Mouse (Mus musculus) right cerebral cortex, postnatal 10 days (tissue): ENCODE measurements around the gene Pparg.

Experiments used
- DNase-seq, 2 experiments: peaks; one replicate each; pipeline ENCODE4 v3.0.0; 2021; ENCODE audit warnings: low spot score in 2 of 2

Gene Pparg

DNA sequence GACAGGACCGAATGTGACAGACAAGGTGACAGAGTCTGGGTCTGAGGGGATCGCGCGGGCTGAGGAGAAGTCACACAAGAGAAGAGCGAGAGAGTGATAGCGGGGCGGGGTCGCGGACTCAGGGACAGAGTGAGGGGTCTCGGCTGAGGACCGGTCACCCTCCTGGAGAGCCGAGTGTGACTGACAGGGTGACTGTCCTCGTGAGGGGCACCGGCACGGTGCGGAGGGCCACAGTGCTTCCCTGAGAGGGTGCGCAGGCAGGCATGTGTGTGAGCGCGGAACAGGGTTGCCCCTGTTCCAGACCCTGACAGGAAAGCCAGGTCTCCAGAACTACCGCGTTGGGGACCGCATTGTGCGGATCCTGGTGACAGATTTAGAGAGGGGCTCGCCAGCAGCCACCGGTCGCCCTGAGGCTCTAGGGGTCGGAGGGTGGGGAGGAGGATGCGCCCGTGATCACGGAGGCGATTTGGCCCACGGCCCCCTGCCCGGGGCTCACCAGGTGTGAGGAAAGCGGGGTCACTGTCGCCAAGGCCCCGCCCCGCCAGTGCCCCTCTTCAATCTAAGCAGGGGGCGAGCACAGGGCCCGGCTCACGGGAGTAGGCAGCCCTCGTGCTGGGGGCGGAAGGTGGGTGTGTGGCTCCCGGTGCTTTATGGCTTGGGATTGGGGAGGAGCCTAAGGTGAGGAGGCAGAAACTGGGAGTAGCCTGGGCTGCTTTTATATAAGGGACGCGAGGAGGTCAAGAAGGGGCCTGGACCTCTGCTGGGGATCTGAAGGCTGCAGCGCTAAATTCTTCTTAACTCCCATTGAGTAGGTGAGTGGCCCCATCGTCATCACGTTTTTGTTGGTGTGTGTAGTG lies 1.1 kb downstream of the Pparg start:
- DNase-seq: peak; percentile 23 to 24

DNA sequence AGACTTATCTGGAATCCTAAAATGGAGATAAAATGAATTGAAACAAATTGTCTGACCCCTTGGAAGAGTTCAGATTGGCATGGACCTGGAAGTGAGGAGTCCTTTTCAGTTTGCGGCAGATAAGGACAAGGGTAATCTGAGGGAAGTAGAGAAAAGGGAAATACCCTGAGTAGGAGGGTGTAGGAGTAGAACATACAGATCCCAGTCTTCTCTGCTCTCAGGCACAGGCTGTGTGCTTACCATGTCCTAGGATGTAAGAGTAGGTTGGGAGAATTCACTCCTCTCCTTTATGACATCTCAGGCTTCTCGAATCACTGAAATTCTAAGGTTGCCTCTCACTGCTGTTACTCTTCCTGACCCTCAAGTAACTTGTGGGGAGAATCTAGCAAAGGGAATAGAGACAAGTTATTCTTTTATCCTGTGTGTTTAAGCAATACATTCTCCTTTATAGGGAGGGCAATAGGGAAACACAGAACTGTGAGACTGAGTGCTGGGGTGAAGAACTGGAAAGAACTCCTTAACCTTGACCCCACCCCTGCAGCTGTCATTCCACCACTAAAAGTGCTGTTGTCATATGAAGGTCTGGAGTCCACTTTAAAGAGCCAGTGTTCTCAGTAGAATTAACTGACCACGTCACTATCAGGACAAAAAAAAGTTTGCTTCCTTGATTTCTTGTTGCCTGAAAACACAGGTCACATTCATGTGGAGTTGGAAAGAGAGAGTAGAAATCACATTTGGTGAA lies 6.3 kb downstream of the Pparg start:
- no peak for DNase-seq

DNA sequence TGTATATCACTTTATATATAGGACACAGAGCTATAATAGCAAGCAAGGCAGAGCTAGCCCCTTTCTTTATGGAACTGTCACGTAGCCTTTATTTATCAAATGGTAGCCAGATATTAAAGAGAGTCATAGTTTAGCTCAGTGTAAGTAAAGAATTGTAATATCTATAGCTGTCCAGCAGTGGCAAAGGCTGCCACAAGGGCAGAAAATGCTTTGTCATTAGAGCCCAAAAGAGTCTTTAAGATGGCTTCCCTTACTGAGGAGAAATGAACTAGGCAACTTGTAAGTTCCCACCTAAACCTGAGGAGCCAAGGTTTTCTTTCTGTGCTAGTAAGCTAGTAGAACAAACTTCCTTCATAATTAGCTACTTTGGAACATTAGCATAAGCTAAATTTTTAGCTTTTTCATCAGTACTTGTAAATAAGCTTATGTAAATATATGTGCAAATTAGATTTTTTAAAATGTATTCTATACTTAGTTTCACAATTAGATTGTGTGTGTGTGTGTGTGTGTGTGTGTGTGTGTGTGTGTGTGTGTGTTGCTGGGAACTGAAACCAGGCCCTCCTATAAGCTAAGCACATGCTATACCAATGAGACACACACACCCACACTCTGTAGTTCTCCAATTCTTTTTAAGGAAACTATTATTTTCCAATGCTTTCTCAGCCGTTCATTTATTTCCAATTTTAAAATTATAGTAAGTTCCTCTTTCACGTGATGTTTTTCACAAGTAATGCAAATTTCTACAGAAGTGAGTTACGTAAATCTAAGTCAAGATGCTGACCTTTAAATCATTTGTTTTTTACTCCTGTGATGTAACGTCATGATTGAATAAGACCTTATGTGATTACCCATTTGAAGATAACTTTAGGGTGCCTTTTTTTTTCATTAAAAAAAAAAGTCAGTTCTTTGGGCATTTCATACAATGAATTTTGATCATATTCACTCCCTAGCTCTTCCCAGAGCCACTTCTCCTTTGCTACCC lies 14.4 kb downstream of the Pparg start:
- DNase-seq: no peak

DNA sequence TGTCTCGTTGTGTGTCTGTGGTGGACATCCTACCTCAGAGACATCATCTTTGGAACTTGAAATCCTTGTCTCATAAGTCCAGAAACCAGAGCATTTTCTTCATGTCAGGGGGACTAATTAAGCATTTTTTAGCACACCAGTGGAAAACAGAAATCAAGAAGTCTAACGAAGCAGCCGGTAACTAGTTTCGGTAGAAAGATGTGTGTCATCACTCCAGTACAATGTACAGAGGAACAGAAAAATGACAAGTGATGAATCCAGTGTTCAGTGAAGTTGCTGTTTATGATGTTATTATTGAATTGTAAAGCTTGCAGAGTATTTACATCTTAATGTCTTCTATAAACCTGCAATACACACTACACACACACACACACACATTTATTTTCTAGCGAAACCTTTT lies 19.8 kb downstream of the Pparg start:
- no peak for DNase-seq

DNA sequence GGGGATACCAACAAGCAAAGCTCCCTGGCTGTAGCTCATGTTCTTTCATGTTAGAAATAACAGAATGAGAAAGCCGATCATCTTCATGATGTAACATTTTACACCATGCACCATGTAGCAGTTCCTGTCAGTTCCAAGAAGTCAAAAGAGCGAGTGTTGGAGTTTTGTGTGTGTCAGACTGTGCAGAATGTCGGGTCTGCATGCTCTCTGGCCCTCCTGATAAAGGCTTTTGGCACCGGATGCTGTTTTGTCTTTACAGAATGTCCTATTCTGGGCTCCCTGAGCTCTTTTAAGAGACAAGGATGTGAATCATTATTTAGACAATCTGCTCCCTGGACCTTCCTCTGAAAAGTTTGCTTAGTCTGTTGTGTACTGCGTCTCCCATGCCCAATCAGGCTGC lies 22.0 kb downstream of the Pparg start:
- DNase-seq: no peak

DNA sequence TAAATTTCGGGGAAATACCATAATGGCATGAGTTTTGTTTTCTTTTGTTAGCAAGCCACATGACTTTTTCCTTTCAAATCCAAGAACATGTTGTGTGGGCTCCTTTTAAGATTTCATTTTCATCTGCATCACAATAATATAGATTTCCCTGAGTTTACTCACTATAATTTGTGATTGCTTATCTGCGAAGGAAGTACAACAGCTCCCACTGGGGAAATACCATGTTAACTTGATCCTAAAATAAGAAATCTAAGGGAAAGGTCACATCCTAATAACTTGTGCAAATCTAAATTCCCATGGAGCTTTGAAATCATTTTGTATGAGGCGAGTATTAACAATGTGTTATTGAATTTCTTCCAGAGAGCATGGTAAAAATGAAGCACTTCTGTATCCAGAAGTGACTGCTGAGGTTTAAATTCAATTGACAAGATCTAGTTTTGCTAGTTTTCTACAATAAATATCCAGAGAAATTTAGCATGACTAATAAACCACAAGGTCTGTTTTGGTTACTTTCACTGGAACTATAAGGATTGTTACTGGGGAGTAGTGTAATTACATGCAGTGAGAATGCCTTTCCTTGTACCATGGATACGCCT lies 29.3 kb downstream of the Pparg start:
- no peak for DNase-seq

DNA sequence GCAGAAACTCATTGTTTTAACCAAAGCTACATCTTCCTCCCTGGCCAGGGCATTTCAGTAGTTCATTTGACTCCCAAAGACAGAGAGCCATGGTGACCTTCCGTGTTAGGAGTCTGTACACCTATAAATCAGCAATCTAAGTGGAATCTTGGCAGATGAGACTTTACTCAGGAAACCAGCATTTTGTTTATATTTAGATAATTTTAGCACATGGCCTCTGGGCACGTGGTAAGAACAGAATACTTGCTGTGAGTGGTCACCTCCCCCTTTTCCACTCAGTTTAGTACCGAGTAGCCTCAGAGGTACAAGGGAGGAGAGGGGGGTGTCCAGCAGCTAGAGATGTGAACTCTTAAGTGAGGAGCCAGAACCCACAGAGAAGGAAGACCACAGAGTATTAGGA lies 36.2 kb downstream of the Pparg start:
- no peak for DNase-seq

DNA sequence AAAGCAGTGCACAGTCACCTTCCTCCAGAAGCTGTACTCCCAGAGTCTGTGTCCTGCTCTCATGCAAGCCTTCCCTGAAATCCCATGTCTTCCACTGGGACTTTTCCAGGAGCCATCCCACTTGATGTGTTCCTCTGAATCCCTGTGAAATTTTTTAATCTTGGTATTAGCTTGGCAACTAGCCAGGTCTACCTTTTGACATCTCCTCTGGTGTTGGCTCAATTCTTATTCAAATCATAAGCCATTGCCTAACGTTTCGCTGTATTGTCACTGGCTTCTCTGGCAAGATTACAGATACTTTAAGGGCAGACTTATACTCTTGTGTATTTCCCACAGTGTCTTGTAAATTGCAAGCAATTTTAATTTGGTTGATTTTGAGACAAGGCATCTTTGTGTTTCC lies 43.6 kb downstream of the Pparg start:
- DNase-seq: no peak

DNA sequence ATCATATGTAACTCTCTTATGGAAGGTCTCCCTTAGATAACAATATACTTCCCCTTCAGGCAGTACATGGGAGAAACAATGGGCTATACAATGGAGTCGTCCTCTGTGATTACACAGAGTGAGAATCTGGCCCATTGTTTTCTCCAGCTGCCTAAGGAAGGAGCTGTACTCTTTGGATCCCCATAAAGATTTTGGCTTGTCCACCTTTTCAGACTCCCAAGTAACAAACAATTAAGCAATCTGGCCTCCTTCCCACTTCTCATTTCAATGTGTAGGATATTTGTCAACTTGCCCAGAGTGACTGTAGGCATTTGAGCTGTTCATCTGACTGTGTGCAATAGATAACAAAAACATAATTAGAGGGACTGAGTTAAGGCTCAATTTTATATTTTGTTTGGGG lies 50.7 kb downstream of the Pparg start:
- DNase-seq: peak in 1 of 2 experiments; percentile 25

DNA sequence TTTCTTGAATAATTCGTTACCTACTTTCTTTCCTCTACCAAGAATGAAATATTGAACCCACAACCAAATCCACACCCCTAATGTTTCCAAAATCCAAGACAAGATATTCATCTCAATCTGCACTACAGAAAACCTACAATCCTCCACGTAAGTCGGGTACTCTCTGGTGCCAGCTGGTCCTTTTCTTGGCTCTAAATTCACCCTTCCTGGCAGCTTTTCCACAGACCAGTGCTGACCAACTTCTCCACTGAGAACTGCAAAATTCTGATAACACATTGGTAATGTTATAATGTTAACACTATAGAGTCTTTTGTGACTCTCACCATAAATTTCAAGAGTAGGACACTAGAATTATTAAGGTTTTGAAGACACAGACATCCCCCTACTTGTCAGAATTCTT lies 57.4 kb downstream of the Pparg start:
- no peak for DNase-seq

DNA sequence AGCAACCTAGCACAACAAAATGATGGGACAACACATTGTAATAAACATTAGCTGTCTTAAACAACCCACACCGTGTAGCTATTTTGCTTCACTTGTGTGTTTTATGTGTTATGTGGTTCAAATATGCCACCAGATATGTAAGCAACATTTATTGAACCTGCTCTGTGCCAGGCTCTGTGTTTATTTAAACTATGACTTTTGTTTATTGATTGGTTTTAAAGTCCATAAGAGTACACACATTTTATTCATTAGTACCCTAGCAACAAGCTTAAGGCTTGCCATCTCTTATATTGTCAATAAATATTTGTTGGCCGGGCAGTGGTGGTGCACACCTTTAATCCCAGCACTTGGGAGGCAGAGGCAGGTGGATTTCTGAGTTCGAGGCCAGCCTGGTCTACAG lies 58.2 kb downstream of the Pparg start:
- no peak for DNase-seq

DNA sequence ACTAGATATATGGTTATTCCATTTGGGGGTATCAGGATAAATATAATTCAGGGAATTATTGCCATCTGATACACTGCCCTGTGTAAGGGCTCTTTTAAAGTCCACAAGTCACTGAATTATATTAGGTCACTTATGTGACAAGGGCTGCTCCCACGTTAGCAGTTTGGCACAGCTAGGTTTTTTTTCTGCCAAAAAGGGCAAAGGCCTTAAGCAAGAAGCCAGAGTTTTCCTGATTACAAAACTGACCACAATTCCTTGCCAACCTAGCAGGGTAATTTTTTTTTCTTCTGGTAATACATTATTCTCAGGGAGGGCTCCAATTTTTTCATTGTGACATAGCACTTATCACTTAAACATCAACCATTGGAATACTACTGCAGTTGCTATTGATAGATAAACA lies 60.2 kb downstream of the Pparg start:
- DNase-seq: no peak

DNA sequence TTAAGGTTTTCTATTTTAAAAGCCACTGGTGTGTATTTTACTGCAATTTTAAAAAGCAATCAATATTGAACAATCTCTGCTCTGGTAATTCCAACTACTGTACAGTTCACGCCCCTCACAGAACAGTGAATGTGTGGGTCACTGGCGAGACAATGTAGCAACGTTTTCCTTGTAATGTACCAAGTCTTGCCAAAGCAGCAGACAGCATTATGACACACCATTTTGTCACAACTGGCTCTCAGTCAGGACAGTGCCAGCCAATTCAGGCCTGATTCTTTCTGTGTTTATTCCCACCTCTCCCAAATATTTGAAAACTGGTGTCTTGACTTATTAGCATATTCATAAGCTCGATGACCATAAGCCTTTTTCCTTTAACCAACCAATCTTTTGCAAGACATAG lies 60.9 kb downstream of the Pparg start:
- DNase-seq: no peak

DNA sequence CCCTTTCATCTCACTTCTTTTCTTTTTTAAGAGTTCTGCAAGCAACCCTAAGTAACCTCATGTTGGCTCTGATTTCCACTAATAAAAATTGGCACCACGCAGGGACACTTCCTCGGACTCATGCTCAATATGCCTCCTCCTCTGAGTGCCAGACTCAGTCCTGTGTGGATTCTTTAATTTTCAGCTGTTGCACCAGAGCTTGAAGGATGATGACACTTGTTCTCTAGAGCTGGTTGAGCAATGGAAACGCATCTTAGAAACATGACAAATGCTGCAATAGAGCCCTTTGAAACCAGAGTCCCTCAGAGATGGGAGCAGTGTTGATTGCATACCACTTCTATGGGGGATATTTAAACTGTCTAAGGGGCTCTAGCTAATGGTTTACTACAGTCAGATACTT lies 63.7 kb downstream of the Pparg start:
- no peak for DNase-seq

DNA sequence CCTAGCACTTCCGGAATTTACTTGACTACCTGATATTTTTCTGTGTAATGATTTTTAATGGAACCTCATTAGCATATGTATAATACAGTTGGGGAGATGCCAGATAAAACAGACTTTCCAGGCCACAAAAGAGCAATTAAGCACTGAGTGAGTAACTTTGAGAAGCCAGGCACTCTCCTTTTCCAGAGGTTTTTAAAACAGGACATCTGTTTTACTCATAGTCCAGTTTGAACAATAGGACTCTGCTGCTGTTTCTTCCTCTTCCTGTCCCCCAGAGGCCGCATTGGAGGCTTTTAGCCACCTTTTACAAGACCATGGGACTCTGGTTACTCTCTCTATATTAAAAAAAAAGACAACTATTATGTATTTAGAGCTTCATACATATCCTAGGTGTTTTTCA lies 72.0 kb downstream of the Pparg start:
- no peak for DNase-seq

DNA sequence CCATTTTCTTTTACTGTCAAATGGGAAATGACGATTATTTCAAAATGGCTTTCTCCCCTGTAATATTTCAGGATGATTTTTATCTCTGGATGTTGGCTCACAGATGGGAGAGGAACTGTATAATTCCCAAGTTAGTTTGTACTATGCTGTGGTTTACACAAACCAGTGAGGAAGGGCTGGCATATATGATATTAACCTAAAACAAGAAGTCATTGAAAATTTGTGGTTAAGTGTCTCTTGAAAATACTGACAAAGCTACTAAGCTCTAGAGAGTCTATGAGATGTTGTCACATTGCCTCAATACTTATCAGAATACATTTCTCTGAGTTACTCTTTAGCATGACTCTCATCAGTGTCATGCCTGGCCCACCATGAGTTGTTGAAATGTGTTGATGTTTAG lies 73.3 kb downstream of the Pparg start:
- DNase-seq: no peak

DNA sequence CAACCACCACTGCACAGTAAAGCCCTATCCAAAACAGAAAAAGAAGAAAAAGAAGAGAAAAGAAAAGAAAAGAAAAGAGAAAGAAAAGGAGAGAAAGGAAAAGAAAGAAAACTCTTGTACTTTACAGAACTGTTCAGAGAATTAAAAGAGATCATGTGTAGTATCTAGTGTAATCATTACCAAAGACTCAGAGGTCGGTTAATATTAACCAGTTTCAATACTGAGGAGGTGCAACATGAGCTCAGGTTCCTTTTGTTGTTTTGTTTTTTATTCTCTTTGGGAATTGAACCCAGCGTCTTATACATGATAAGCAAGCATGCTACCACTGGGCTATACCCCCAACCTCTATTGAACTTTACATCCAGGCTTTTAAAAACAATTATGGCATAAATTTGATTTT lies 74.1 kb downstream of the Pparg start:
- no peak for DNase-seq

DNA sequence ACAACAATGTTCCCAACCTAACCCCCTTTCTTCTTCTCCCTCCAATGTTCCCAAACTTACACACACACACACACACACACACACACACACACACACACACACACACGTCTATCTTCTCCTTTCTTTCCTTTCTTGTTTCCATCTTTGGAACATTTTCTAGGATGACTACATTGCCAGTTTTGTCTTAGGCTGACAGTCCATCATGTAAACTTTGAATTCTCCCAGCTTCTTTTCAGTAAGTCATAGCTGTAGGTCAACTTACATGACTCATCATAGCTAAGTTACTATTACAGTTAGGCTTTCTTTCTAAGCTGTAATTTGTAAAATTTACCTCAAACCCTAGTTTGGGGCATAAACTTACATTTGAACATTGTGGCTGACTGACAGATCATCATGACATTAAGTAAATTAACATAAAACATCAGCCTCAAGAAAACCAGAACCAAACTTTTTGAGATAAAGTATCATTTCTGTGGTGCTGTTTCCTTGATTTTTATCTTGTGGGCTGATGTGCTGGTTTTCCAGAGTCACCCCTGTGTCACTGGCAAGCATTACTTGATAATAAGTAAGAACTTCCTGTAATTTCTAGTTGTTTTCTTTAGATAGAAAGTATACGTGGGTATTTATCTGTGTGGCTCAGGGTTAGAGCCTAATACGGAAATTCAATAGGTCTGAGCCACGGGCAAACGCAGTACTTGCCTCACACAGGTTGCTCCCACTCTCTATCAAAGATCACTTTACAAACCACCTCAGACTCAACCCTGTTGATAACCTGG lies 79.7 kb downstream of the Pparg start:
- DNase-seq: no peak

DNA sequence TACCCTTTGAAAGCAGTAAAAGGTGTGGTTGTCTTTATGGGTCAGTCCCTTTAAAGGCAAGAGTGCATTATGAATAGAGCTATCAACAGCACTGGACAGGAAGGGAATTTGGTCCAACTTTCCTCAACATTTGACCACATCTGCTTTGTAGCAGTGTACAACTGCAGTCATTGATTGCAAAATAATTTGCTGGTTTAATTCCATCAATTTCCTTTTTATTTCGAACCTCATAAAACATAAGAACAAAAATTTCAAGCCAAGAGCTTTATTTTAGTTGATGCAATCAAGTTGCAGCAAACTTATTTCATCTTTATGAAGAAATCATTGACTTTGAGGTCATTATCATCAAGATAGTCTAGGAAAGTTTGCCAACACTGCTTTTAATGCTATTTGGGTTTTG lies 91.8 kb downstream of the Pparg start:
- no peak for DNase-seq

DNA sequence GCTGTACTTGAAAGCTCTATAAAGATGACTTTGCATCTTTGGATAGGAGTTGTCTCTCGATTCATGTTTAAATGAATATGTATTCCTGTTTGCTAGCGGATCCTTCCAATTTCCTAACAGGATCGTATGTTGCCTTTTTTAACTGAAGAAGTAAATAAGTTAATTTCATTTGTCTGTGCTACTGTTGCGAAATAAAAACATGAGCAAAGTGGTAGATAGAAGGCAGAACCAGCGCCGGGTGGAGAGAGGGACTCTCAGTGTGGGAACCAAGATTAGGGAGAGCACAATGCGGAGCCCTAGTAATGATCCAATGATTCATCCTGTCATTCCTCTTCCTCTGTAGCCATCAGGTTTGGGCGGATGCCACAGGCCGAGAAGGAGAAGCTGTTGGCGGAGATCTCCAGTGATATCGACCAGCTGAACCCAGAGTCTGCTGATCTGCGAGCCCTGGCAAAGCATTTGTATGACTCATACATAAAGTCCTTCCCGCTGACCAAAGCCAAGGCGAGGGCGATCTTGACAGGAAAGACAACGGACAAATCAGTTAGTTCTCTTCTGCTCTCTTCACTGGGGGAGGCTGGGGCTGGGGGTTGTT lies 102.1 kb downstream of the Pparg start:
- no peak for DNase-seq

DNA sequence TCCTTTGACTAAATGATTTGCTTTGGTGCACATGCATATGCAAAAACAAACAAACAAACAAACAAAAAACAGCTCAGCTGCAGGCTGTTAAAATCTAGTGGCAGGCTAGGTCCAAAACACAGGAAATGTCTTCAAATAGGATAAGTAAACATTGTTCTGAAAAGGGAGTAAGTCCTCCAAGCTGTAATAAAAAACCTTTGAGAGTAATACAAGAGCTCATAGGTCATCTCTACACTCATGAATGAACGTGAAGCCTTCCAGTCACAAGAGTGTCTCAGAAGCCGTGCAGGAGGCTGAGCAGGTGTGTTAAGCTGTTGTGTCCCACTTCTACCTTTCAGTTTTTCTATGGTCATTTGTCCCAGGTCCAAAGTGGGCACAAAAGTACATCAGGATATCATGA lies 102.6 kb downstream of the Pparg start:
- no peak for DNase-seq
